Mouse (Mus musculus): ENCODE measurements at regions not wholly inside any gene's neighbourhood (a gene's known extent, or its start where the extent isn't known, plus 50 kb on each side); places are given as distances from the start of the nearest gene placed in this dataset.
A peak's percentile ranks its signal among the peaks of the same experiment; 100 is the strongest.

- no peak overlapping the region for H3K4me3 ChIP-seq (replicated peaks; ENCODE audit: low read length)
- no peaks in the 10 kb centered on the region for H3K27me3 ChIP-seq (ENCODE audit: insufficient read depth, low read length)
- no peaks in the 10 kb centered on the region for H3K9me3 ChIP-seq (ENCODE audit: low read length)
- no peaks in the 10 kb centered on the region for H3K36me3 ChIP-seq (ENCODE audit: insufficient read depth, low read length)
- TF ChIP-seq CTCF (conservative IDR thresholded peaks at IDR 0.05; ENCODE audit: low read length) (no peak), POU5F1 (IDR thresholded peaks at IDR 0.05; ENCODE audit: borderline replicate concordance, low read length) (no peak), NANOG (IDR thresholded peaks at IDR 0.05; ENCODE audit: borderline replicate concordance, low read length) (no peak)
- no peaks in the 10 kb centered on the region for H3K4me1 ChIP-seq (replicated peaks; ENCODE audit: low read depth, low read length)
Measured at GRCm38 (mm10) chr9:92963275-92963674, 421.3 kb downstream of the Plod2 start.

GRCm38 (mm10) chr9:92991759-92992158 is 449.7 kb downstream of the Plod2 start:
- Histone ChIP-seq H3K27me3 (ENCODE audit: insufficient read depth, low read length) (no peaks in the 10 kb centered on the region), H3K9me3 (ENCODE audit: low read length) (peaks cover 33% of the 10 kb centered on the region), H3K4me3 (replicated peaks; ENCODE audit: low read length) (no peak overlapping the region), H3K4me1 (replicated peaks; ENCODE audit: low read depth, low read length) (no peaks in the 10 kb centered on the region), H3K36me3 (ENCODE audit: insufficient read depth, low read length) (no peaks in the 10 kb centered on the region)
- no peak for TF ChIP-seq POU5F1 (IDR thresholded peaks at IDR 0.05; ENCODE audit: borderline replicate concordance, low read length)
- TF ChIP-seq CTCF (conservative IDR thresholded peaks at IDR 0.05; ENCODE audit: low read length), result no peak
- no peak for TF ChIP-seq NANOG (IDR thresholded peaks at IDR 0.05; ENCODE audit: borderline replicate concordance, low read length)

DNA sequence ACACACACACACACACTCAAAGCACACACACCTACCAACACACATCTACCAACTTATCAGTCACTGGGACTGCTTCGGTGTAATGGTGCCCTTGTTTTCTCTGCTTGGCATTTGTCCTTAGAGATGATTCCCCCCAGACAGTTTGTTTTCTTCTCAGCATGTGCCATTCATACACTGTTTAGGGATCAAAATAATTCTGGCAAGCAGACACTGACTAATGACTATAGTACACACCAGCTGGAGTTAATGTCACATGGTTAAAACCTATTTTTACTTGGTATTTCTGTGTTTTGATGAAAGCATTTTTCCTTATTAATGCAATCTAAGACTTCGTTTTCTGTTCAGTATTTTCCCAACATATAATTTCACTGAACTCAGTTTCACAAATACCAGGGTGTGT is 454.1 kb downstream of the Plod2 start:
- Histone ChIP-seq H3K4me3 (replicated peaks; ENCODE audit: low read length) (no peak overlapping the region), H3K36me3 (ENCODE audit: insufficient read depth, low read length) (0 out of 2 replicates have a peak, but pooled peaks cover 3% of the 10 kb centered on the region), H3K4me1 (replicated peaks; ENCODE audit: low read depth, low read length) (no peaks in the 10 kb centered on the region), H3K9me3 (ENCODE audit: low read length) (peaks cover 36% of the 10 kb centered on the region), H3K27me3 (ENCODE audit: insufficient read depth, low read length) (no peaks in the 10 kb centered on the region)
- no peak for TF ChIP-seq POU5F1 (IDR thresholded peaks at IDR 0.05; ENCODE audit: borderline replicate concordance, low read length)
- TF ChIP-seq NANOG (IDR thresholded peaks at IDR 0.05; ENCODE audit: borderline replicate concordance, low read length), result no peak
- no peak for TF ChIP-seq CTCF (conservative IDR thresholded peaks at IDR 0.05; ENCODE audit: low read length)

DNA sequence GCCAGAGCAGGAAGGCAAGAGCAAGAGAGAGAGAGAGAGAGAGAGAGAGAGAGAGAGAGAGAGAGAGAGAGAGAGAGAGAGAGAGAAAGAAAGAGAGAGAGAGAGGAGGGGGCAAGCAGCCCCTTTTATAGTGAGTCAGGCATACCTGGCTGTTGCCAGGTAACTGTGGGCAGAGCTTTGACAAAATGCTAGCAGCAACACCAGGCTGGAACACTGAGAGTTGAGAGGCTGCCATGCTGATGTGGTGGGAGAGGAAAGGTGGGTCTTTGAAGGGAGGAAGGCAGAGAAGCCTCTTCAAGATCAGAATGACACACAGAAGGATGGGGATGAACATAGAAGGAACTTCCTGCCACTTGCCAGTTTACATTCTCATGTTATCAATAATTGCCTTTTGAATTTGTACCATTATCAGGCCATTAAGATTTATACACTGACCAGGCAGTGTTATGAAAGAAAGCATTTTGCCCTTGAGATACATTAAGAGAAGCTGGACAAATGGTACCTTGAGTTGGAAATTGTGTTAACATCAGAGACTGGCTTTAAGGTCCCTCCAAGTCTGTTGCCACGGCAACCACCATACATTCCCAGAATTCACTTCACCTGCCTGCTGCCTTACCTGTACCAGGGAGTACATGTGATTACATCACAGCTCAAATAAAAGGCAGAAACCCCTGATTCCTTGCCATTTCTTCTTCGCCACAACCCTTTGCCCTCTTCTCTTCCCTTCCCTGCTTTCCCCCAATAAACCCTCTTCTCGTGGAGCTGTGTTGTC is 463.3 kb downstream of the Plod2 start:
- TF ChIP-seq NANOG (IDR thresholded peaks at IDR 0.05; ENCODE audit: borderline replicate concordance, low read length), result no peak
- no peak for TF ChIP-seq POU5F1 (IDR thresholded peaks at IDR 0.05; ENCODE audit: borderline replicate concordance, low read length)
- TF ChIP-seq CTCF (conservative IDR thresholded peaks at IDR 0.05; ENCODE audit: low read length), result no peak
- Histone ChIP-seq H3K4me3 (replicated peaks; ENCODE audit: low read length) (no peak overlapping the region), H3K27me3 (ENCODE audit: insufficient read depth, low read length) (no peaks in the 10 kb centered on the region), H3K9me3 (ENCODE audit: low read length) (peaks cover 29% of the 10 kb centered on the region), H3K36me3 (ENCODE audit: insufficient read depth, low read length) (0 out of 2 replicates have a peak, but pooled peaks cover 4% of the 10 kb centered on the region), H3K4me1 (replicated peaks; ENCODE audit: low read depth, low read length) (0 out of 2 replicates have a peak, but pooled peaks cover 2% of the 10 kb centered on the region)

GRCm38 (mm10) chr9:93008511-93009302 is 466.7 kb downstream of the Plod2 start:
- H3K27me3 ChIP-seq (ENCODE audit: insufficient read depth, low read length), result no peaks in the 10 kb centered on the region
- H3K9me3 ChIP-seq (ENCODE audit: low read length), result peaks cover 9% of the 10 kb centered on the region
- no peak overlapping the region for H3K4me3 ChIP-seq (replicated peaks; ENCODE audit: low read length)
- TF ChIP-seq POU5F1 (IDR thresholded peaks at IDR 0.05; ENCODE audit: borderline replicate concordance, low read length), result no peak
- no peak for TF ChIP-seq NANOG (IDR thresholded peaks at IDR 0.05; ENCODE audit: borderline replicate concordance, low read length)
- no peak for TF ChIP-seq CTCF (conservative IDR thresholded peaks at IDR 0.05; ENCODE audit: low read length)
- no peaks in the 10 kb centered on the region for H3K36me3 ChIP-seq (ENCODE audit: insufficient read depth, low read length)
- no peaks in the 10 kb centered on the region for H3K4me1 ChIP-seq (replicated peaks; ENCODE audit: low read depth, low read length)

- Histone ChIP-seq H3K4me1 (replicated peaks; ENCODE audit: low read depth, low read length) (no peaks in the 10 kb centered on the region), H3K9me3 (ENCODE audit: low read length) (peaks cover 5% of the 10 kb centered on the region), H3K27me3 (ENCODE audit: insufficient read depth, low read length) (no peaks in the 10 kb centered on the region), H3K4me3 (replicated peaks; ENCODE audit: low read length) (no peak overlapping the region), H3K36me3 (ENCODE audit: insufficient read depth, low read length) (no peaks in the 10 kb centered on the region)
- TF ChIP-seq CTCF (conservative IDR thresholded peaks at IDR 0.05; ENCODE audit: low read length), result no peak
- no peak for TF ChIP-seq NANOG (IDR thresholded peaks at IDR 0.05; ENCODE audit: borderline replicate concordance, low read length)
- no peak for TF ChIP-seq POU5F1 (IDR thresholded peaks at IDR 0.05; ENCODE audit: borderline replicate concordance, low read length)
Measured at GRCm38 (mm10) chr9:93044298-93044912, 502.4 kb downstream of the Plod2 start.

GRCm38 (mm10) chr9:93072140-93072539 is 530.1 kb downstream of the Plod2 start:
- H3K4me1 ChIP-seq (replicated peaks; ENCODE audit: low read depth, low read length), result no peaks in the 10 kb centered on the region
- H3K4me3 ChIP-seq (replicated peaks; ENCODE audit: low read length), result no peak overlapping the region
- no peak for TF ChIP-seq CTCF (conservative IDR thresholded peaks at IDR 0.05; ENCODE audit: low read length)
- TF ChIP-seq POU5F1 (IDR thresholded peaks at IDR 0.05; ENCODE audit: borderline replicate concordance, low read length), result no peak
- TF ChIP-seq NANOG (IDR thresholded peaks at IDR 0.05; ENCODE audit: borderline replicate concordance, low read length), result no peak
- H3K9me3 ChIP-seq (ENCODE audit: low read length), result no peaks in the 10 kb centered on the region
- H3K36me3 ChIP-seq (ENCODE audit: insufficient read depth, low read length), result no peaks in the 10 kb centered on the region
- H3K27me3 ChIP-seq (ENCODE audit: insufficient read depth, low read length), result no peaks in the 10 kb centered on the region

DNA sequence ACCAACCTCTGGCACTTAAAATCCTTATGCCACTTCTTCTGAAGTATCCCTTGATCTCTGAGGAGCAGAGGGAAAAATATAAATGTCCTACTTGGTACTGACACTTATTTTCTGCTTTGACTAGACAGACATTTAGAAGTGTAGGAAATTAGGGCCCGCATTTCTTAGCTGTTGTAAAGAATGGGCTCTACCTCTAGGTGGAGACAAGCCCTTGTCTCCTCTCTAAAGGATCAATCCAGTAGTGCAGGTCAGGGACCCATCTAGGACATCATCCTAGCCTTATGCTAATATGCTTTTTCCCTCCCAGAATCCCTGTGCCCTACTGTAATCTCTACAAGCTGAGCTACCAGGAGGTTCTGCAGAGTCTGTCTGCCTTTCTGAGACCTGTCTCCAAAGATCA is 541.1 kb downstream of the Plod2 start:
- H3K36me3 ChIP-seq (ENCODE audit: insufficient read depth, low read length), result no peaks in the 10 kb centered on the region
- TF ChIP-seq POU5F1 (IDR thresholded peaks at IDR 0.05; ENCODE audit: borderline replicate concordance, low read length), result no peak
- peak; percentile 38 for TF ChIP-seq CTCF (conservative IDR thresholded peaks at IDR 0.05; ENCODE audit: low read length)
- TF ChIP-seq NANOG (IDR thresholded peaks at IDR 0.05; ENCODE audit: borderline replicate concordance, low read length), result no peak
- no peaks in the 10 kb centered on the region for H3K9me3 ChIP-seq (ENCODE audit: low read length)
- no peaks in the 10 kb centered on the region for H3K4me1 ChIP-seq (replicated peaks; ENCODE audit: low read depth, low read length)
- no peak overlapping the region for H3K4me3 ChIP-seq (replicated peaks; ENCODE audit: low read length)
- H3K27me3 ChIP-seq (ENCODE audit: insufficient read depth, low read length), result no peaks in the 10 kb centered on the region
